Mouse (Mus musculus) thymus, postnatal 10 days (tissue): Measurements from ENCODE around the gene Olfr718-ps1.
"Not testable (repeated sequence)": the region's sequence is repeated elsewhere in the genome, so short reads cannot be mapped to it uniquely, and the experiment has no call there.

Experiments used
- DNase-seq, 2 experiments: peaks; one replicate each; pipeline ENCODE4 v3.0.0; 2021; ENCODE audit warnings: low spot score in 2 of 2

Gene Olfr718-ps1

GRCm38 (mm10) chr5:143147481-143147880, at the start of gene Olfr718-ps1:
Gene Olfr718-ps1 (minus strand): TSS chr5:143147581.
- DNase-seq: no peak

GRCm38 (mm10) chr5:143196506-143196905, 49.1 kb upstream of the Olfr718-ps1 start:
- no peak for DNase-seq

GRCm38 (mm10) chr5:143195166-143195565, 47.8 kb upstream of the Olfr718-ps1 start:
- DNase-seq: no peak

GRCm38 (mm10) chr5:143194747-143195146, 47.4 kb upstream of the Olfr718-ps1 start:
- not testable (repeated sequence) for DNase-seq

- no peak for DNase-seq
Measured at GRCm38 (mm10) chr5:143192806-143193205, 45.4 kb upstream of the Olfr718-ps1 start.

- not testable (repeated sequence) for DNase-seq
Measured at GRCm38 (mm10) chr5:143188014-143188413, 40.6 kb upstream of the Olfr718-ps1 start.

- peak; percentile 85 to 86 for DNase-seq
Measured at GRCm38 (mm10) chr5:143180255-143181076, 33.1 kb upstream of the Olfr718-ps1 start, which contains the start of the genes Rbak and Spdye4b. Gene Rbak (minus strand): TSS chr5:143180775. Gene Spdye4b (plus strand): TSS chr5:143181017.

GRCm38 (mm10) chr5:143179179-143179578, 31.8 kb upstream of the Olfr718-ps1 start:
- DNase-seq: no peak

- no peak for DNase-seq
Measured at GRCm38 (mm10) chr5:143177541-143178200, 30.3 kb upstream of the Olfr718-ps1 start.

GRCm38 (mm10) chr5:143175970-143176369, 28.6 kb upstream of the Olfr718-ps1 start:
- no peak for DNase-seq

- DNase-seq: no peak
Measured at GRCm38 (mm10) chr5:143165508-143166070, 18.2 kb upstream of the Olfr718-ps1 start.

- DNase-seq: no peak
Measured at GRCm38 (mm10) chr5:143155534-143155933, 8.2 kb upstream of the Olfr718-ps1 start.

- no peak for DNase-seq
Measured at GRCm38 (mm10) chr5:143153756-143154155, 6.4 kb upstream of the Olfr718-ps1 start.

- DNase-seq: no peak
Measured at GRCm38 (mm10) chr5:143150044-143150443, 2.7 kb upstream of the Olfr718-ps1 start.

- DNase-seq: no peak
Measured at GRCm38 (mm10) chr5:143149536-143149935, 2.2 kb upstream of the Olfr718-ps1 start.

- DNase-seq: no peak
Measured at GRCm38 (mm10) chr5:143148661-143149060, 1.3 kb upstream of the Olfr718-ps1 start.

- DNase-seq: no peak
Measured at GRCm38 (mm10) chr5:143137580-143137979, 9.8 kb downstream of the Olfr718-ps1 start.

GRCm38 (mm10) chr5:143135042-143135441, 12.3 kb downstream of the Olfr718-ps1 start:
- no peak for DNase-seq

GRCm38 (mm10) chr5:143134216-143135010, 13.0 kb downstream of the Olfr718-ps1 start:
- DNase-seq: not testable (repeated sequence)

GRCm38 (mm10) chr5:143132935-143133514, 14.4 kb downstream of the Olfr718-ps1 start:
- peak; percentile 50 to 56 for DNase-seq

GRCm38 (mm10) chr5:143130342-143130741, 17.0 kb downstream of the Olfr718-ps1 start:
- peak in 1 of 2 experiments; percentile 28 for DNase-seq
